Mouse (Mus musculus) Patski (cell line): Measurements from ENCODE around the gene Clip1. TPM values are rescaled to one million over a fixed set of nuclear protein-coding genes. Genes with fewer than 3 reads are reported as not detected.
A peak's percentile ranks its signal among the peaks of the same experiment; 100 is the strongest.

Source experiments
- ATAC-seq: fragments of 100-300 bp; one replicate; pipeline ENCODE4 v1.8.0; 2021
- CTCF ChIA-PET: fragments of 350-600 bp; sonication (Branson Sonifier 250); formaldehyde crosslinking; loops from one replicate; lab custom pipeline; 2022; ENCODE audit warnings: inconsistent platforms; lab: Charles Lee
- POLR2A ChIA-PET: fragments of 350-600 bp; sonication (Branson Sonifier 250); formaldehyde crosslinking; loops from one replicate; lab custom pipeline; 2022; ENCODE audit warnings: antibody characterized with exemption, inconsistent platforms; lab: Charles Lee
- DNase-seq: peaks from one replicate; pipeline ENCODE4 v3.0.0-alpha.2; 2011; ENCODE audit warnings: low read depth, low spot score
- H3K27me3 ChIP-seq: fragments of 371-371 bp; one replicate; pipeline ENCODE4 v1.5.1; 2021
- CTCF ChIP-seq: fragments of 100-300 bp; IDR thresholded peaks from one replicate; pipeline ENCODE4 v1.5.1; 2021
- in situ Hi-C: fragments of 300-500 bp; cut with MboI; formaldehyde crosslinking; loops from 3 replicates; pipeline ENCODE4 v1.11.1; 2018; ENCODE audit warnings: low pct_unique_long_range_greater_than_20kb, mixed read lengths
- polyA plus RNA-seq: library from polyadenylated mRNA; unstranded; gene quantifications from one replicate; pipeline ENCODE4 v1.2.3, GENCODE M21; 2021

The Clip1 gene
- polyA plus RNA-seq, 1 experiment from 2014 or later: 51.3 TPM

- DNase-seq (no peak), ATAC-seq (no peak)
- H3K27me3 ChIP-seq: no peaks in the 10 kb centered on the region
- in situ Hi-C loops: no loop called here
- ChIA-PET CTCF (interaction anchor here (0.8 to 2.7 kb wide), 13 partner anchors 8 to 297 kb away, joined by 3 to 12 read pairs (median 4); no protein-coding TSS in a partner anchor), POLR2A (interaction anchor here (0.7 kb wide), 1 partner anchor 10 kb away, joined by 3 read pairs; no protein-coding TSS in a partner anchor)
- TF ChIP-seq CTCF: no peak
Observed at GRCm38 (mm10) chr5:123609416-123609815, 75.0 kb downstream of the Clip1 start.

GRCm38 (mm10) chr5:123607211-123607669 is 77.2 kb downstream of the Clip1 start:
- no peak for TF ChIP-seq CTCF
- DNase-seq: no peak
- ChIA-PET CTCF (interaction anchor here (1.4 kb wide), 1 partner anchor 27 kb away, joined by 3 read pairs; no protein-coding TSS in a partner anchor), POLR2A (no interaction called here)
- no peak for ATAC-seq
- in situ Hi-C loops: no loop called here
- H3K27me3 ChIP-seq: no peaks in the 10 kb centered on the region

- no peak for ATAC-seq
- no peaks in the 10 kb centered on the region for H3K27me3 ChIP-seq
- POLR2A ChIA-PET: no interaction called here
- no peak for TF ChIP-seq CTCF
- in situ Hi-C loops: no loop called here
- CTCF ChIA-PET: no interaction called here
- no peak for DNase-seq
Observed at GRCm38 (mm10) chr5:123603496-123603895, 80.9 kb downstream of the Clip1 start.

GRCm38 (mm10) chr5:123602174-123602573 is 82.2 kb downstream of the Clip1 start:
- ChIA-PET POLR2A (no interaction called here), CTCF (no interaction called here)
- TF ChIP-seq CTCF: no peak
- H3K27me3 ChIP-seq: no peaks in the 10 kb centered on the region
- DNase-seq (no peak), ATAC-seq (no peak)
- in situ Hi-C loops: no loop called here

- no peaks in the 10 kb centered on the region for H3K27me3 ChIP-seq
- POLR2A ChIA-PET: interaction anchor here (0.7 to 0.8 kb wide), 2 partner anchors 10 to 1336 kb away, joined by 3 to 8 read pairs; no protein-coding TSS in a partner anchor
- TF ChIP-seq CTCF: no peak
- ATAC-seq (no peak), DNase-seq (no peak)
- in situ Hi-C loops: no loop called here
- CTCF ChIA-PET: interaction anchor here (1.2 to 1.4 kb wide), 2 partner anchors 11 to 19 kb away, joined by 4 to 12 read pairs; no protein-coding TSS in a partner anchor
Observed at GRCm38 (mm10) chr5:123599319-123599718, 85.1 kb downstream of the Clip1 start.

GRCm38 (mm10) chr5:123593622-123594280 is 90.7 kb downstream of the Clip1 start:
- H3K27me3 ChIP-seq: no peaks in the 10 kb centered on the region
- no peak for TF ChIP-seq CTCF
- ChIA-PET POLR2A (interaction anchor here (0.6 kb wide), 1 partner anchor 26 kb away, joined by 5 read pairs; no protein-coding TSS in a partner anchor), CTCF (interaction anchor here (1.0 to 2.3 kb wide), 2 partner anchors 16 to 32 kb away, joined by 3 to 11 read pairs; no protein-coding TSS in a partner anchor)
- in situ Hi-C loops: no loop called here
- ATAC-seq (no peak), DNase-seq (no peak)

GRCm38 (mm10) chr5:123580043-123580442 is 104.4 kb downstream of the Clip1 start:
- ChIA-PET CTCF (interaction anchor here (1.1 to 1.4 kb wide), 3 partner anchors 15 to 26 kb away, joined by 3 to 4 read pairs (median 3); no protein-coding TSS in a partner anchor), POLR2A (no interaction called here)
- ATAC-seq (no peak), DNase-seq (no peak)
- no peaks in the 10 kb centered on the region for H3K27me3 ChIP-seq
- in situ Hi-C loops: no loop called here
- no peak for TF ChIP-seq CTCF

- CTCF ChIA-PET: interaction anchor here (0.9 kb wide), 1 partner anchor 33 kb away, joined by 4 read pairs; no protein-coding TSS in a partner anchor
- POLR2A ChIA-PET: no interaction called here
- in situ Hi-C loops: no loop called here
- no peak for ATAC-seq
- no peak for DNase-seq
- H3K27me3 ChIP-seq: no peaks in the 10 kb centered on the region
- no peak for TF ChIP-seq CTCF
Observed at GRCm38 (mm10) chr5:123576696-123577095, 107.7 kb downstream of the Clip1 start.

GRCm38 (mm10) chr5:123573362-123573761 is 111.1 kb downstream of the Clip1 start:
- DNase-seq: no peak
- CTCF ChIA-PET: no interaction called here
- TF ChIP-seq CTCF: no peak
- POLR2A ChIA-PET: no interaction called here
- ATAC-seq: no peak
- in situ Hi-C loops: no loop called here
- no peaks in the 10 kb centered on the region for H3K27me3 ChIP-seq

- peak; percentile 92 for DNase-seq
- ChIA-PET CTCF (no interaction called here), POLR2A (interaction anchor here (1.0 kb wide), 1 partner anchor 8 kb away, joined by 4 read pairs; no protein-coding TSS in a partner anchor)
- ATAC-seq: peak; percentile 69
- no peaks in the 10 kb centered on the region for H3K27me3 ChIP-seq
- no peak for TF ChIP-seq CTCF
- in situ Hi-C loops: no loop called here
Observed at GRCm38 (mm10) chr5:123572357-123573186, 111.8 kb downstream of the Clip1 start, which contains the start of gene Vps33a. Vps33a (minus strand) TSS chr5:123573038.
